Mouse (Mus musculus): ENCODE data around the gene Rad17.

The Rad17 gene

GRCm38 (mm10) chr13:100650550-100651438 lies at the start of gene Rad17, which contains the start of gene Ak6:
TSS of gene Rad17 (minus strand) at chr13:100651051.
TSS of gene Ak6 (plus strand) at chr13:100650979.
- DNase-seq (ENCODE audit: low spot score) = peak; percentile 89

DNA sequence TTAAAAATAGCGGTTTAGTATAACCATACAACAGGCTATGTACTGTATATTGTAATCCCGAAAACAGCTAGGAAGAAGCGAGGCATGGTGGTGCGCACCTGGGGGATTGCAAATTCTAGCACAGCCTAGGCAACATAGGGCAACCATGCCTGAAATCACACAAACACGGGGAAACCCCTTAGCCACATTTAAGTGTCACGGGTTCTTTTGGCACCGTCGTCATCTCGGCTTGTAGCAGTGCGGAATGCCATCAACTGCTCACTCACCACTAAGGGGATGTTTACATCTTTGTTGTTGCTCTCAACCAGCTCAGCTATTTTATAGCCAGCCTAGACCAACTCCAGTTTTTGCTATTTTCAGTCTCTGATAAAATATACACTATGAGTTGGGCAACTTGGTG lies 48.0 kb upstream of the Rad17 start:
- no peak for DNase-seq (ENCODE audit: low spot score)

DNA sequence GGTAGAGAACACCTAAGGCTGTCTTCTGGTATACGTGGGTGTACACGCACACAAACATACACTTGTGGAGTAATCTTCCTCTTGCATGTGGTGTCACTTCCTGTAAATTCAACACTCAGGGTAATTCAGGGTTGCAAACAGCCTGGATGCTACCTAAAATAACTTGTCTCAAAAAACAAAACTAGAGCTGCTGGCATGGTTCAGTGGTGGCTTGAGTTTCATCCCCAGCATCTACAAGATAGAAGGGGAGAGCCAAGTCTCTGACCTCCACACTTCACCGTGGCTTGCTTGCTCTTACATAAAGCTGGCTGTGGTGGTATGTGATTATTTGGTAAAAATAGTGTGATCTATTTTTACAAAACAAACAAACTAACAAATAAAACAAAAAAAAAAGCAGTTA lies 46.7 kb upstream of the Rad17 start:
- no peak for DNase-seq (ENCODE audit: low spot score)

DNA sequence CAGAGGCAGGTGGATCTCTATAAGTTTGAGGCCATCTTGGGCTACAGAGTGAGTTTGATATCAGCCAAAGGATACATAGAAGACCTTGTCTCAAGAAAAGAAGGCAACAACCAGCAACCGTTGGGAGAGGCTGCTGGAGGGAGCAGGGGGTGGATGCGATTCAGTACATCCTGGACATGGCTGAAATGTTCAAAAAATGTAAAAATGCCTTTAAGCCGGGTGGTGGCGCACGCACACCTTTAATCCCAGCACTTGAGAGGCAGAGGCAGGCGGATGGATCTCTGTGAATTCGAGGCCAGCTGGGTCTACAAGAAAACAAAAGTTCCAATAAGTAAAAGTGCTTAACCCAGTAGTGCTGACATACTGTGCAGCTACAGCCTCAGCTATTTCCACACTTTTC lies 36.7 kb upstream of the Rad17 start:
- no peak for DNase-seq (ENCODE audit: low spot score)

GRCm38 (mm10) chr13:100684355-100684754 lies 33.5 kb upstream of the Rad17 start:
- peak; percentile 25 for DNase-seq (ENCODE audit: low spot score)

- no peak for DNase-seq (ENCODE audit: low spot score)
Observed at GRCm38 (mm10) chr13:100682837-100683236, 32.0 kb upstream of the Rad17 start.

GRCm38 (mm10) chr13:100681615-100682014 lies 30.8 kb upstream of the Rad17 start:
- DNase-seq (ENCODE audit: low spot score) = no peak

DNA sequence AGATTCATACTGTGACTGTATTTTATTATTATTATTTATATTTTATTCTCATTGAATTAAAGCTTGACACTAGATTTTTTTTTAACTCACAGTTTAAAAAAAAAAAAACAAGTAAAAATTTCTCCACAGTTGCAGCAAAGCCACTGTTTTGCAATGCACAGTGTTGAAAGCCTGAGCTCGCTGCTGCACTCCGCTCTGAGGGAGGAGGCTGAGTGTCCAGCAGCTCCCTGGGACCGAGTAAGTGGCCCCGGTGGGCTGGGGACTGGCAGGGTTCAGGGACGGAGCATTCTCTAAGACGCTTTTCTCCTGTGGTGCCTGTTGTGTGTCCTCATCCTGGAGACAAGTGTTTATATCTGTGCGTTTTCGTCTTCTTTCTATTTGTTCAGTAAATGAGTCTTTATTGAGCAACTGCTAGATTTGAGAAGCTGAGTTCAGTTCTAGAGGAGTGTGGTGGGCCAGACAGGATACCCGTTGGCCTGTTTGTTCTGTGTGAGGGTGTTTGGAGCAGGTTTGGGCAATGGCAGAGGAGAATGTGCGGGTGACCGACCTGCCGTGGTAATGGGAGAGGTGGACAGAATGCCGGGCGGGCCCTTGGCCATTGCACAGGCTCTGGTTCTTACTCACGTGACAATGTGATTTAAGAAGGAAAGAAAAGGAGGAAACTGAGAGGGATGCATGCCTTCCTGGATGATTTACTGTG lies 25.2 kb upstream of the Rad17 start:
- no peak for DNase-seq (ENCODE audit: low spot score)

GRCm38 (mm10) chr13:100670181-100670741 lies 19.4 kb upstream of the Rad17 start:
- peak; percentile 35 for DNase-seq (ENCODE audit: low spot score)

GRCm38 (mm10) chr13:100669291-100670022 lies 18.6 kb upstream of the Rad17 start, which contains the start of gene Ccdc125:
TSS of gene Ccdc125 (plus strand) at chr13:100669717.
- peak; percentile 66 for DNase-seq (ENCODE audit: low spot score)

GRCm38 (mm10) chr13:100659864-100660456 lies 9.1 kb upstream of the Rad17 start:
- peak; percentile 83 for DNase-seq (ENCODE audit: low spot score)

GRCm38 (mm10) chr13:100658091-100658490 lies 7.2 kb upstream of the Rad17 start:
- no peak for DNase-seq (ENCODE audit: low spot score)

- peak; percentile 7 for DNase-seq (ENCODE audit: low spot score)
Observed at GRCm38 (mm10) chr13:100651439-100652186, 762 bp upstream of the Rad17 start, which contains the start of gene Taf9. TSS of gene Taf9 (plus strand) at chr13:100651579.

DNA sequence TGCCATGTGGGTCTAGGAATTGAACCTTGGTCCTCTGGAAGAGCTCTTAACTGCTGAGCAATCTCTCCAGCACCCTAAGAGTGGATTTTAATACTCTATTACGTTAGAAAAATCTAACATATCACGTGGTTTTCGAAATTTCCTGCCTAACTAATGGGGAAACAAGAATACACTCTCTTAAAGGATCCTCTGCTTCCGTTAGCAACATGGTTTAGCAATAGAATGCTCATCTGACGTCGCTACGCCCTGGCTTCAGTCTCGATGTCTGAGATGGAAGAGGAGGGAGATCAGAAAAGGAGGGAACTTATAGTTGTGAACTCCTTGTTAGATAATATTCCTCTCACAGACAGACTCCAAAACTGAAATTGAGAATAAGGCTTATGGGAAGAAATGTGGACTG lies 2.6 kb downstream of the Rad17 start:
- no peak for DNase-seq (ENCODE audit: low spot score)

- no peak for DNase-seq (ENCODE audit: low spot score)
Observed at GRCm38 (mm10) chr13:100642471-100643209, 8.2 kb downstream of the Rad17 start.

DNA sequence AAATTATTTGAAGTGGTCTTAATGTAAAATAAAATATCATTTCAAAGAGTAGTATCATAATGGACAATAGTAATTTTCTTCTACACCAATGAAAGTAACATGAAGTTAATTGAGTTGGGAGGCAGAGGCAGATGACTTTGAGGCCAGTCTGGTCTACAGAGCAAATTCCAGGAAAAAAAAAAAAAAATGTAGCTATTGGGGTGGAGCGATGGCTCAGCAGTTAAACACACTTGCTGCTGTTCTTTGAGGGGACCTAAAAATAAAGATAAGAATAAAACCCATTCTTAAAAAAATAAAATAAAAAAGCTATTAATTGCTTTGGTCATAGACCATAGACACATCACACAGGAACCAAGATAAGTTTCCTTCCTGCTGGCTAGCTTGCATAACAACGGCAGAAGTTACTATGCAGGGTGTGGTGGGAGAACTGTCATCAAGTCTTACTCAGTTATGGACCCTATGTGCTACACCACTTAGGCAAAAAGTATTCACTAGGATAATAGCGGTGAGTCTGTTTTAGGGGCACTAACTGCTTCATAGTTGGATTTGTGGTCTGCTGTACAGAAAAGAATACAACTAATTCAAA lies 16.7 kb downstream of the Rad17 start:
- DNase-seq (ENCODE audit: low spot score) = no peak

- DNase-seq (ENCODE audit: low spot score) = no peak
Observed at GRCm38 (mm10) chr13:100622241-100622640, 28.6 kb downstream of the Rad17 start.

GRCm38 (mm10) chr13:100617583-100617982 lies 33.3 kb downstream of the Rad17 start:
- DNase-seq (ENCODE audit: low spot score) = no peak

DNA sequence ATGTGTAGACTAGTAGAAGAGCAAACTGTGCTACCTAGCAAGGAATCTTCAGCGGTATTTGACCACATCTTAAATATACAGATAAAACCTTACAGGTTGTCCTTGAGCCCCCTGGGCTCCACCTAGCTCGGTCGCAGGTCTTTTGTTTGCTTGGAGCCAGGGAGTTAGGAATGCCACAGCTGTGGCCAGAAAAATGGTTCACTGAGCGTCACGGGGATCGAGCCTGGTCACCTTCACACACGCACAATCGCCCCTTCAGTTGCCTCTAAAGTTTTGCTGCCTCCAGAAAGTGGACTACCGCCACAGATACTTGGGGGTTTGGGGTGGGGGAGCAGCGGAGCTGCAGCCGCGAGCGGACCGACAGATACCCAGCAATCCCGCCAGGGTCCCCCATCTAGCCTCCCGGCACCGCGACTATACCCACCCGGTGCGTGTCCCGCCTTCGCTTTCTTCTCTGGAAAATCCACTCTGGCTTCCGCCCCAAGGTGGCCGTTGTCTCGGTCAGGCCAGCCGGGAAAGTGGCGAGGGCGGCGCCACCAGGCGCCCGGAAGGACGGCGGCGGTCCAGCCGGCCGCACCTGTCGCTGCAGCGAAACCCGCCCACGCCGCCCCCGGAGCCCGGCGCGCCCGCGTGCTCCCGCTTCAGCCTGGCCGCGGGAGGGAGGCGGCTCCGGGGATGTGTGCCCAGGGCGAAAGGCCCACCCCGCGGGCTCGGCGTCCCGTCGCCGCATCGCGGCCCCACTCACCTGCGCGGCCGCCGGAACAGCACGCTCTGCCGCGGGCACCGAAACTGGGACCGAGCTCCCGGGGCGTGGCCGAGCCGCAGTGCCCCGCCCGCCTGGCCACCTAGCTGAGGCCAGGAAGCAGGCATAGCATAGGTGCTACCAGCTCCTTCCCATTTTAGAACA lies 34.4 kb downstream of the Rad17 start, which contains the start of gene Marveld2:
Gene Marveld2, minus strand, starts transcription at position 791 of the 907 bp plus-strand sequence.
- DNase-seq (ENCODE audit: low spot score) = peak; percentile 18

All from embryo, embryonic 10.5 days (tissue).